Mouse (Mus musculus): ENCODE data around the gene Pex10. TPM values are rescaled to one million over a fixed set of nuclear protein-coding genes. Genes with fewer than 3 reads are reported as not detected.

The Pex10 gene
- polyA plus RNA-seq, 1 experiment, result not detected

DNA sequence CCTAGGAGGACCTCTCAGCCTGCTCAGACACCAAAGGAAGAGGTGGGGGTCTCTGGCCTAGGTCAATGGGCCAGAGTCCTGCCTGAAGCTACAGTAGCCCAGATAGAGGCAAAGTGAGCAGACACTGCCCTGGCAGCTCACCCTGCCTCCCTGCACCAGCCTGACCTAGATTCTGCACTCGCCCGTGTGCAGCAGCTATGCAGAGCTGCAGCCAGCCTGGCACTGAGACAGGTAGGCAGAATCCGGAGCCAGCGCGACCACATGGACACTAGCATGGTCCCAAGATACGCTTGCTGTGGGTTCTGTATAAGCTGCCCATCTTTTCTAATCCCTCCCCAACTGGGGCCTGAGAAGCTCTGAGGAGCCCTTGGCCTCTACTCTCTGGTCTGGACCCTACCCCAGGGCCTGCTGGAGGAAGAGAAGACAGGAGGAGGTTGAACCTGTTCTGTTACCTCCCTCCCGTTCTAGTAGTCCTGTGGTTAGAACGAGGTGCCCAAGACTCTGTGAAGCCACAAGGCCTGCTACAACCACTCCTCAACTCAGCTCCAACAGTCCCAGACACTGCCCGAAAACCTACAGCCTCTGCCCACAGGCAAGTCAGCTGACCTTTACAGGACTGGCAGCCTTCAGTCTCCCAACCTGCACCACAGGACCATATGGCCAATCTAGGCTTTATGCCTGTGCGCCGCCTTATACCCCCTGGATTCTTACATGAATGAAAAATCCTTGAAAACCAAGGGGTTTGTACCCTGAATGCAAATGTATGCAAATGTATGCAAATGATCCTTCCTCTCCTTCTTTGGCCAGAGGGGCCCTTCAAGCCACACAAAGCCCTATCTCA lies 42.4 kb upstream of the Pex10 start:
- 61% methylated on average over 11 of the region's 11 CpGs for WGBS
- H3K4me3 ChIP-seq (ENCODE audit: insufficient read depth, low read depth, low read length), result no peak overlapping the region
- TF ChIP-seq POLR2A (IDR thresholded peaks at IDR 0.05; ENCODE audit: insufficient read depth, low read depth, low read length) (no peak), CTCF (IDR thresholded peaks at IDR 0.05; ENCODE audit: insufficient read depth, low read depth, low read length) (no peak)
- H3K27ac ChIP-seq (ENCODE audit: insufficient read depth, low read depth, low read length), result no peak overlapping the region
- peaks cover 61% of the 10 kb centered on the region for H3K4me1 ChIP-seq (ENCODE audit: control insufficient read depth, insufficient read depth, low read length)

- Histone ChIP-seq H3K27ac (ENCODE audit: insufficient read depth, low read depth, low read length) (peak overlapping the region; percentile 2), H3K4me1 (ENCODE audit: control insufficient read depth, insufficient read depth, low read length) (peaks cover 86% of the 10 kb centered on the region), H3K4me3 (ENCODE audit: insufficient read depth, low read depth, low read length) (no peak overlapping the region)
- TF ChIP-seq CTCF (IDR thresholded peaks at IDR 0.05; ENCODE audit: insufficient read depth, low read depth, low read length) (no peak), POLR2A (IDR thresholded peaks at IDR 0.05; ENCODE audit: insufficient read depth, low read depth, low read length) (no peak)
- 63% methylated on average over 6 of the region's 6 CpGs for WGBS
Observed at GRCm38 (mm10) chr4:155033115-155033514, 33.7 kb upstream of the Pex10 start.

DNA sequence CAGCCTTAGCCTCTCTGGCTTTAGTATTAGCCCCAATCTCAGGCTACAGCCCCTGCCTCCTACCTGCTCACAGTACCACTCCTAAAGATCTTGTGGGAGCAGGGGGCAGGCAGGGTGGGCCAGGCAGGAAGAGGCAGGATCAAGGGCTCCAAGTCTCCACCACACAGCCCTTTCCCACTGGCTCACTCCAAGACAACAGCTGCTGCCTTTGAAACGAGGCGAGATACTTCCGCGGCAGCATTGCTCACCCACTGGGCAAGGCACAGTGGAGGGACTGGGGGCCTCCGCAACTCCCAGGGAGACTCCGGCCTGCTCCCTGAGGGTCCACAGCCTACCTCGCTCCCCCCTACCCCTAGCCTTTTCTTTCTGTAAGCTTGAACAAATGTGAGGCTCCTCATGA lies 32.6 kb upstream of the Pex10 start:
- Histone ChIP-seq H3K4me3 (ENCODE audit: insufficient read depth, low read depth, low read length) (no peak overlapping the region), H3K27ac (ENCODE audit: insufficient read depth, low read depth, low read length) (peak overlapping the region; percentile 60), H3K4me1 (ENCODE audit: control insufficient read depth, insufficient read depth, low read length) (peaks cover 79% of the 10 kb centered on the region)
- no peak for TF ChIP-seq POLR2A (IDR thresholded peaks at IDR 0.05; ENCODE audit: insufficient read depth, low read depth, low read length)
- TF ChIP-seq CTCF (IDR thresholded peaks at IDR 0.05; ENCODE audit: insufficient read depth, low read depth, low read length), result no peak
- 36% methylated on average over 7 of the region's 7 CpGs for WGBS

- Histone ChIP-seq H3K4me3 (ENCODE audit: insufficient read depth, low read depth, low read length) (no peak overlapping the region), H3K4me1 (ENCODE audit: control insufficient read depth, insufficient read depth, low read length) (peaks cover 79% of the 10 kb centered on the region), H3K27ac (ENCODE audit: insufficient read depth, low read depth, low read length) (peak overlapping the region; percentile 60)
- TF ChIP-seq POLR2A (IDR thresholded peaks at IDR 0.05; ENCODE audit: insufficient read depth, low read depth, low read length), result no peak
- no peak for TF ChIP-seq CTCF (IDR thresholded peaks at IDR 0.05; ENCODE audit: insufficient read depth, low read depth, low read length)
- whole genome bisulfite sequencing, result 44% methylated on average over 13 of the region's 13 CpGs
Observed at GRCm38 (mm10) chr4:155034787-155035186, 32.0 kb upstream of the Pex10 start.

DNA sequence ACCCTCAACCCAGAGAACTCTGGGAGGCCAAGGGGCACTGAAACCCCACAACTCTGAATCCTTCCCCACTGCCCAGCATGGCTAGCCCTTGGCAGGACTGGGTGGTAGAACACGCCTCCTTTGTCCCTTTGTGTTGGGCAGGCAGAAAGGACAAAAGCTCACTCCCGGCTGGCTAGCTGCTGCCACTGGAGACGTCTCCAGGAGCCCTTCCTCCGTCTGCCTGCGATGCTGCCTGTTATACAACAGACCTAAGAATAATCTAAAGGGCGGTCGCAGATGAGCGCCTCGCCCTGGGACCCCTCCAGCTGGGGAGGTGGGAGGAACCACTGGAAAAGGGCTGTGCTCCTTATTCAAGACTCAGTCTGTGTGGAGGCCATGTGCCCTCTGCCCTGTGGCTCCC lies 26.6 kb upstream of the Pex10 start:
- WGBS, result 24% methylated on average over 9 of the region's 9 CpGs
- H3K4me3 ChIP-seq (ENCODE audit: insufficient read depth, low read depth, low read length), result peak overlapping the region; percentile 37
- TF ChIP-seq CTCF (IDR thresholded peaks at IDR 0.05; ENCODE audit: insufficient read depth, low read depth, low read length) (no peak), POLR2A (IDR thresholded peaks at IDR 0.05; ENCODE audit: insufficient read depth, low read depth, low read length) (0 out of 2 replicates have a peak, but pooled peaks have one; percentile 12)
- H3K4me1 ChIP-seq (ENCODE audit: control insufficient read depth, insufficient read depth, low read length), result peaks cover 63% of the 10 kb centered on the region
- H3K27ac ChIP-seq (ENCODE audit: insufficient read depth, low read depth, low read length), result peak overlapping the region; percentile 93

DNA sequence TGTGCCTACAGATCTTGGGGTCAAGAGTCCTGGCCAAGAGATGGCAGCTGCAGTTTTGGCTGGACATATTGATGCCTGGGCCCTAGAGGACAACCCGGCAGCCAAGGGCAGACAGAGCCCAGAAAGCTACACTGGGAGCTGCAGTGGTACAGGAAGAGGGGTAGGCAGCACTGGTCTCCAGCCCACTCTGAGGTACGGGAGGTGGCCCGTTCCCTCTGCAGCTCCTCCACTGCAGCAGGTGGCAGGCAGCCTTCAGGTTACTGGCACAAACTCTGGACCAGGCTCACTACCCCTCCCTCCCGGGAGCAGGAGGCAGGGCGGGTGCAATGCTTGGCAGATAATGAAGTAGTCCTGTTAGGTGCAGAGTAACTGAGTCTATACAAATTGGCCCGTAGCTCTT lies 26.1 kb upstream of the Pex10 start:
- Histone ChIP-seq H3K4me1 (ENCODE audit: control insufficient read depth, insufficient read depth, low read length) (peaks cover 59% of the 10 kb centered on the region), H3K27ac (ENCODE audit: insufficient read depth, low read depth, low read length) (peak overlapping the region; percentile 93), H3K4me3 (ENCODE audit: insufficient read depth, low read depth, low read length) (peak overlapping the region; percentile 37)
- WGBS, result 37% methylated on average over 6 of the region's 6 CpGs
- TF ChIP-seq POLR2A (IDR thresholded peaks at IDR 0.05; ENCODE audit: insufficient read depth, low read depth, low read length) (no peak), CTCF (IDR thresholded peaks at IDR 0.05; ENCODE audit: insufficient read depth, low read depth, low read length) (no peak)

- 4% methylated on average over 51 of the region's 65 CpGs for WGBS
- TF ChIP-seq CTCF (IDR thresholded peaks at IDR 0.05; ENCODE audit: insufficient read depth, low read depth, low read length) (no peak), POLR2A (IDR thresholded peaks at IDR 0.05; ENCODE audit: insufficient read depth, low read depth, low read length) (peak; percentile 64)
- H3K27ac ChIP-seq (ENCODE audit: insufficient read depth, low read depth, low read length), result peak overlapping the region; percentile 62
- H3K4me1 ChIP-seq (ENCODE audit: control insufficient read depth, insufficient read depth, low read length), result peaks cover 50% of the 10 kb centered on the region
- H3K4me3 ChIP-seq (ENCODE audit: insufficient read depth, low read depth, low read length), result peak overlapping the region; percentile 50
Observed at GRCm38 (mm10) chr4:155042606-155043288, 24.1 kb upstream of the Pex10 start.

GRCm38 (mm10) chr4:155043289-155043625 lies 23.6 kb upstream of the Pex10 start:
- H3K4me3 ChIP-seq (ENCODE audit: insufficient read depth, low read depth, low read length), result peak overlapping the region; percentile 50
- peaks cover 48% of the 10 kb centered on the region for H3K4me1 ChIP-seq (ENCODE audit: control insufficient read depth, insufficient read depth, low read length)
- peak overlapping the region; percentile 12; the same call in 1 of the 2 replicates for H3K27ac ChIP-seq (ENCODE audit: insufficient read depth, low read depth, low read length)
- TF ChIP-seq CTCF (IDR thresholded peaks at IDR 0.05; ENCODE audit: insufficient read depth, low read depth, low read length), result no peak
- TF ChIP-seq POLR2A (IDR thresholded peaks at IDR 0.05; ENCODE audit: insufficient read depth, low read depth, low read length), result no peak
- 2% methylated on average over 25 of the region's 25 CpGs for WGBS

DNA sequence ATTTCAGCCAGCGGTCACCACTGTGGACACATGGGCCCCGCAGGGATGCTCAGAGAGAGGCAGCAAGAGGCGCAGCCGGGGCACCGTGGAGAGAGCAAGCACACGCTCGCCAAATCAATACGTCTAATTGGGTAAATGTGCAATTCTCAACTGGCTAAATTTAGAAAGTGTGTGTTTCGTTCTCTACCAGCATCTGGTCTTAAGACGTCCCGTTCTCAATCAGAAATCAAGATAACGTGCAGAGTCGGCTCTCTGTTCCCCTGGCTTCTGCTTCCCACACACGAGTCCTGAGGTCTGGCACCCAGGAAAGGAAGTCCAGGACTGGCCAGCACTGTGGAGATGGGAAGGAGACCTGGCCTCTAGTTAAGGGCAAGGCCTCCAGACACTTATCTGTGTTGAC lies 20.2 kb upstream of the Pex10 start:
- TF ChIP-seq CTCF (IDR thresholded peaks at IDR 0.05; ENCODE audit: insufficient read depth, low read depth, low read length), result no peak
- no peak for TF ChIP-seq POLR2A (IDR thresholded peaks at IDR 0.05; ENCODE audit: insufficient read depth, low read depth, low read length)
- H3K27ac ChIP-seq (ENCODE audit: insufficient read depth, low read depth, low read length), result no peak overlapping the region
- H3K4me1 ChIP-seq (ENCODE audit: control insufficient read depth, insufficient read depth, low read length), result peaks cover 25% of the 10 kb centered on the region
- H3K4me3 ChIP-seq (ENCODE audit: insufficient read depth, low read depth, low read length), result no peak overlapping the region
- 71% methylated on average over 14 of the region's 14 CpGs for WGBS

Data from olfactory bulb, adult 2 months (tissue).